Mouse (Mus musculus): ENCODE data around the gene Rasgef1c. TPM values are rescaled to one million over a fixed set of nuclear protein-coding genes. Genes with fewer than 3 reads are reported as not detected.

The Rasgef1c gene
- polyA plus RNA-seq, 1 experiment from 2014 or later: 0.46 TPM

DNA sequence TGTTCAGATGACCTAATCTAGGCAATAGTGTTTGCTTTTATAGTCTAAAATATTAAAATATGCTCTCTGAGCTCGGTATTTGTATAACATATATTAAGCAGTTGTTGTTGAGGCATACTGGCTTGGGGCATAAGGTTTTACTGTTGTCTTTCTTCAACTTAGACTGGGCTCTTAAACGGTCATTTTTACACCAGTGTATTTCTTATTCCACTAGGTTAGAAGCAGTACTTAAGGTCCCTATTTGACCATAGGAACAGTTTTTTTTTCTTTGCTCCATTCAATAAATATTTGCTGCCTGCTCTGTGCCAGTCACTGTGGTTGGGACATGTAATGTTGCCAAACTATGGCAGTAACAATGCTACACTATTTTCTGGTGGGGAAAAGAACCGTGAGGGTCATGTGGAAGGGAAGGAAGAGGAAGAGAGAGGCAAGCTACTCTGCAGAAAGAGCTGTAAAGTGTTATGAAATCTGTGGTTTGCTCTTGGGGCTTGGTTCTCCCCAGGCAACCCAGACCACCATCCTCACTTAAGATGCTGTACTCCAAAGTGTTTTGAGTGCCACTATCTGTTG, 125.0 kb downstream of the Rasgef1c start:
- H3K27me3 ChIP-seq (replicated peaks; ENCODE audit: control insufficient read depth, insufficient read depth, low read length): 0 out of 2 replicates have a peak, but pooled peaks cover 4% of the 10 kb centered on the region
- peaks cover 4% of the 10 kb centered on the region; the same call in 1 of the 2 replicates for H3K4me1 ChIP-seq (replicated peaks; ENCODE audit: control insufficient read depth, insufficient read depth, low read length)
- DNase-seq (ENCODE audit: low spot score) (no peak), ATAC-seq (replicated peaks; ENCODE audit: low FRiP score, low TSS enrichment, low read depth) (no peak)
- 33% methylated on average over 3 of the region's 3 CpGs for WGBS
- no peaks in the 10 kb centered on the region for H3K9me3 ChIP-seq (ENCODE audit: control insufficient read depth, low read length)
- no peak overlapping the region for H3K27ac ChIP-seq (ENCODE audit: low read depth)
- H3K36me3 ChIP-seq (ENCODE audit: control insufficient read depth, insufficient read depth, low read length): no peaks in the 10 kb centered on the region
- H3K9ac ChIP-seq (ENCODE audit: low read length): peak overlapping the region; percentile 90; the same call in 1 of the 2 replicates
- peak overlapping the region; percentile 60 for H3K4me2 ChIP-seq (ENCODE audit: low read length)
- H3K4me3 ChIP-seq (ENCODE audit: low read depth, low read length): peak overlapping the region; percentile 92

DNA sequence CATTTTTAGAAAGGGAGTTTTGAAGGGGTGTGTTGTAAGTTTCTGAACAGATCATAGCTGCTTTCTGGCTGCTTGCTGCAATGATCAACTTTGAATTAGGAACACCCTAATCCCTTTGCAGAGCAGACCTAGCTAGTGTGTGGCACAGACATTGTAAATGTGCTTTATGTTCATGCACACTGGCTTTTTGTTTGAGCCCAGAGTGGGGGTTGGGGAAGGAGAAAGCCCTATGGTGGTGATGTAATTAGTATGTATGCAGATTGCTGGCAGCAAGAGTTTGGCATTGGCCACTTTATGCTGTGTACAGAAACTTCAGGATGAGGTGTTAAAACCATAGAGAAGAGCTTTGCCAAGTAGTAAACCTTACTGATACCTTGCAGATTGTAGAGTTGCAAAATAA, 126.8 kb downstream of the Rasgef1c start:
- Histone ChIP-seq H3K9me3 (ENCODE audit: control insufficient read depth, low read length) (no peaks in the 10 kb centered on the region), H3K4me1 (replicated peaks; ENCODE audit: control insufficient read depth, insufficient read depth, low read length) (peaks cover 4% of the 10 kb centered on the region; the same call in 1 of the 2 replicates), H3K4me3 (ENCODE audit: low read depth, low read length) (no peak overlapping the region), H3K27me3 (replicated peaks; ENCODE audit: control insufficient read depth, insufficient read depth, low read length) (0 out of 2 replicates have a peak, but pooled peaks cover 3% of the 10 kb centered on the region), H3K36me3 (ENCODE audit: control insufficient read depth, insufficient read depth, low read length) (no peaks in the 10 kb centered on the region), H3K27ac (ENCODE audit: low read depth) (no peak overlapping the region), H3K9ac (ENCODE audit: low read length) (no peak overlapping the region), H3K4me2 (ENCODE audit: low read length) (no peak overlapping the region)
- DNase-seq (ENCODE audit: low spot score) (no peak), ATAC-seq (replicated peaks; ENCODE audit: low FRiP score, low TSS enrichment, low read depth) (no peak)

Small RNAs within 50 kb of the gene (microRNA-seq; reads per million reads assigned to microRNA genes)
- gene Gm23492: not detected

Other genes starting within 250 kb of the Rasgef1c start
- gene Scgb3a1, start 238.2 kb upstream of the Rasgef1c start, polyA plus RNA-seq (2014; fragmentation: Nextera tagmentation; extraction: Ambion mirVana): not detected in 2 replicates
- 48.5 and 53.3 TPM in 2 replicates for gene Cnot6, start 189.1 kb upstream of the Rasgef1c start, polyA plus RNA-seq (2014; fragmentation: Nextera tagmentation; extraction: Ambion mirVana)
- gene Gfpt2, start 107.7 kb upstream of the Rasgef1c start, polyA plus RNA-seq (2014; fragmentation: Nextera tagmentation; extraction: Ambion mirVana): 7.0 and 7.7 TPM in 2 replicates
- 32.2 and 33.4 TPM in 2 replicates for gene Mapk9, start 55.1 kb upstream of the Rasgef1c start, polyA plus RNA-seq (2014; fragmentation: Nextera tagmentation; extraction: Ambion mirVana)
- 44.5 and 50.0 TPM in 2 replicates for gene Rnf130, start 123.5 kb downstream of the Rasgef1c start, polyA plus RNA-seq (2014; fragmentation: Nextera tagmentation; extraction: Ambion mirVana)
- 37.3 and 41.4 TPM in 2 replicates for gene Tbc1d9b, start 229.6 kb downstream of the Rasgef1c start, polyA plus RNA-seq (2014; fragmentation: Nextera tagmentation; extraction: Ambion mirVana)